Mouse (Mus musculus) cerebellum, postnatal 4 days (tissue): ENCODE measurements at regions not wholly inside any gene's neighbourhood (a gene's known extent, or its start where the extent isn't known, plus 50 kb on each side); places are given as distances from the start of the nearest gene placed in this dataset.
A peak's percentile ranks its signal among the peaks of the same experiment; 100 is the strongest.

Experiments used
- DNase-seq, 2 experiments: peaks; one replicate each; pipeline ENCODE4 v3.0.0; 2022; ENCODE audit warnings: low spot score in 2 of 2, mixed read lengths in 1 of 2

- peak in 1 of 2 experiments; percentile 23 for DNase-seq
Observed at GRCm38 (mm10) chr8:30797341-30797740, 2631.2 kb upstream of the 5930422O12Rik start.

GRCm38 (mm10) chr8:30817028-30817427 is 2611.5 kb upstream of the 5930422O12Rik start:
- DNase-seq = no peak

- DNase-seq = no peak
Observed at GRCm38 (mm10) chr8:30822835-30823587, 2605.5 kb upstream of the 5930422O12Rik start.

- no peak for DNase-seq
Observed at GRCm38 (mm10) chr8:30823588-30823938, 2604.9 kb upstream of the 5930422O12Rik start.

- DNase-seq = no peak
Observed at GRCm38 (mm10) chr8:30826021-30826420, 2602.5 kb upstream of the 5930422O12Rik start.

- DNase-seq = no peak
Observed at GRCm38 (mm10) chr8:30838056-30838455, 2590.5 kb upstream of the 5930422O12Rik start.

GRCm38 (mm10) chr8:30840064-30840463 is 2588.4 kb upstream of the 5930422O12Rik start:
- peak; percentile 76 to 88 for DNase-seq

GRCm38 (mm10) chr8:30863017-30863416 is 2565.5 kb upstream of the 5930422O12Rik start:
- peak in 1 of 2 experiments; percentile 18 for DNase-seq

GRCm38 (mm10) chr8:30906044-30906695 is 2522.3 kb upstream of the 5930422O12Rik start:
- no peak for DNase-seq

- DNase-seq = no peak
Observed at GRCm38 (mm10) chr8:30913664-30914063, 2514.8 kb upstream of the 5930422O12Rik start.

- DNase-seq = no peak
Observed at GRCm38 (mm10) chr8:30915127-30915526, 2513.4 kb upstream of the 5930422O12Rik start.

GRCm38 (mm10) chr8:30915601-30916171 is 2512.8 kb upstream of the 5930422O12Rik start:
- peak; percentile 27 to 36 for DNase-seq

GRCm38 (mm10) chr8:30916184-30916751 is 2512.2 kb upstream of the 5930422O12Rik start:
- peak; percentile 28 to 36 for DNase-seq

- no peak for DNase-seq
Observed at GRCm38 (mm10) chr8:30921451-30921850, 2507.1 kb upstream of the 5930422O12Rik start.

- peak; percentile 55 to 81 for DNase-seq
Observed at GRCm38 (mm10) chr8:30923301-30924159, 2505.0 kb upstream of the 5930422O12Rik start.

GRCm38 (mm10) chr8:30924160-30924534 is 2504.4 kb upstream of the 5930422O12Rik start:
- DNase-seq = no peak

GRCm38 (mm10) chr8:30924656-30925055 is 2503.9 kb upstream of the 5930422O12Rik start:
- DNase-seq = no peak

GRCm38 (mm10) chr8:30937449-30938075 is 2490.9 kb upstream of the 5930422O12Rik start:
- no peak for DNase-seq

- DNase-seq = no peak
Observed at GRCm38 (mm10) chr8:30940901-30941300, 2487.6 kb upstream of the 5930422O12Rik start.

GRCm38 (mm10) chr8:30941511-30942175 is 2486.9 kb upstream of the 5930422O12Rik start:
- no peak for DNase-seq
